Mouse (Mus musculus): ENCODE data around the gene Rnd1.
A peak's percentile ranks its signal among the peaks of the same experiment; 100 is the strongest.

The Rnd1 gene

GRCm38 (mm10) chr15:98677977-98678376, 716 bp upstream of the Rnd1 start:
- no peak for DNase-seq (ENCODE audit: low spot score)

- no peak for DNase-seq (ENCODE audit: low spot score)
These were observed 790 bp downstream of the Rnd1 start for GRCm38 (mm10) chr15:98676471-98676870.

- DNase-seq (ENCODE audit: low spot score): no peak
These were observed 1.5 kb downstream of the Rnd1 start for GRCm38 (mm10) chr15:98675634-98676250.

GRCm38 (mm10) chr15:98674994-98675545, 2.2 kb downstream of the Rnd1 start:
- DNase-seq (ENCODE audit: low spot score): no peak

DNA sequence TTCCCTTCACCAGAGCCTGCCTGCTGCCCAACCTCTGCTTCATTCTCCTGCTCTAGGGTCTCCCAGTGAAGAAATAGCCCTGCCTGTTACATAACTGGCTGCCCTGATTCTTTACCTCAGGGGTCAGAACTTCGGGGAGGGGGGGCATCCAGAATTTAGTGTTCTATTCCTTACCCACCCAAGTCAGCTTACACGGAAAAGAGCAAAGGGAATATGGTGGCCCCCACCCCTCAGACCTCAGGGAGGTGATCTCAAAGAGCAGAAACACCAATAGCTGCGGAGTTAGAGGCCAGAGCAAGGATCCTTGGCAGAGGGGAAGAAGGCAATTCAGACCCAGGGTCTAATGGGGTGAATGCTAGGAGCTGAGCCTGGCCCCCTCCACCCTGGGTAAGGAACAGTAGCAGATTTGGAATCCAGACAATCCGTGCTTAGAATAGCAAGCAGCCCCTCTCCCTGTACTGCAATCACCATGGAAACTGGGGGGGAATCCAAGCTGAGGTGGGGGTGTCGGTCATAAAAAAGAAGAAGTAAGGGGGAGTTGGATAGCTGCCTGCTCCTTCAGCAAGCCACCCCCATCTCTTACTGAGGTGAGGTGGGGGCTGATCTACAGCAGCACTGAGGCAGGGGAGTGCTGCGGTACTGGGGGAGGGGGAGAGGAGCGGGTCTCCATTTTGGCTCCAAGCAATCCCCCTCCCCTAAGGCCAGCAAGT, 2.8 kb downstream of the Rnd1 start:
- DNase-seq (ENCODE audit: low spot score): peak; percentile 26

GRCm38 (mm10) chr15:98673732-98674131, 3.5 kb downstream of the Rnd1 start:
- DNase-seq (ENCODE audit: low spot score): no peak

GRCm38 (mm10) chr15:98672592-98672991, 4.7 kb downstream of the Rnd1 start:
- no peak for DNase-seq (ENCODE audit: low spot score)

- no peak for DNase-seq (ENCODE audit: low spot score)
These were observed 13.0 kb downstream of the Rnd1 start for GRCm38 (mm10) chr15:98664042-98664907.

- peak; percentile 99 for DNase-seq (ENCODE audit: low spot score)
These were observed 14.4 kb downstream of the Rnd1 start, which contains the start of gene Ddx23 for GRCm38 (mm10) chr15:98662567-98663545. Gene Ddx23, minus strand, starts transcription at chr15:98662894.

GRCm38 (mm10) chr15:98662198-98662566, 15.1 kb downstream of the Rnd1 start:
- DNase-seq (ENCODE audit: low spot score): no peak

GRCm38 (mm10) chr15:98656982-98657751, 20.1 kb downstream of the Rnd1 start:
- DNase-seq (ENCODE audit: low spot score): peak; percentile 30

DNA sequence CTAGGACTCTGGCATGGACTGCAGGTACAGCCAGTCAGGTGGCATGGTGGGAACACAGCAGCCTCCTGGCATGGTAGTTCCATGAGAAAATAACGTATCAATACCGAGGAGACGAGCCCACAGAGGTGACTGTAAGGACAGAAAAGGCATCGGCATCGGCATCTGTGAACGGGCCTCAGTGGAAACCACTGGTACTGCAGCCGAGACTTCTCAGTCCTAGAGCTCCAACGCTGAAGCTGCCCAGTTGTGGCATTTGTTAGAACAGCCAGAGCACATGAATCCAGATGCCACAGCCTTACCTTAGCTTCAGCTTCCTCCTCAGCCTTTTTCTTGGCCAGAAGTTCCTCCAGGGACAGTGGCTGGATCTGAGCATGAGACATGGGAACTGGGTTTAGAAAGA, 25.1 kb downstream of the Rnd1 start:
- no peak for DNase-seq (ENCODE audit: low spot score)

DNA sequence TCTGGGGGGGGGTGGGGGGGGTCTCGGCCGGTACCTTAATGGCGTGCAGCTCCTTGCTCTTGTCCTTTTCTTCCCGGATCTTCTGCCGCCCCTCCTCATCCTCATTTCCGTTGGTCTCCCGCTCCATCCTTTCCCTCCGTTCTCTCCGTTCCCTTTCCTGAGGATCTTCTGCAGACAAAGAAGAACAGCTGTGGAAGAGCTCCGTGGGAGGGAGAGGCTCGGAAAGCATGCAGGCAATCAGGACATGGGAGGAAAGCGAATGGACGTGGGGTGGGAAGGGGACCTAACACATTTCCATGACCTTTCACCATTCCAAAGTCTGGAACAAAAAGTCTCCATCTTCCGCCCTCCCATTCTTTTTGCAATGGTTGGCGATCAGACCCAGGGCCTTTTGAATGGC, 25.8 kb downstream of the Rnd1 start:
- DNase-seq (ENCODE audit: low spot score): no peak

GRCm38 (mm10) chr15:98648071-98648470, 29.2 kb downstream of the Rnd1 start:
- no peak for DNase-seq (ENCODE audit: low spot score)

- DNase-seq (ENCODE audit: low spot score): no peak
These were observed 30.0 kb downstream of the Rnd1 start for GRCm38 (mm10) chr15:98647308-98647707.

DNA sequence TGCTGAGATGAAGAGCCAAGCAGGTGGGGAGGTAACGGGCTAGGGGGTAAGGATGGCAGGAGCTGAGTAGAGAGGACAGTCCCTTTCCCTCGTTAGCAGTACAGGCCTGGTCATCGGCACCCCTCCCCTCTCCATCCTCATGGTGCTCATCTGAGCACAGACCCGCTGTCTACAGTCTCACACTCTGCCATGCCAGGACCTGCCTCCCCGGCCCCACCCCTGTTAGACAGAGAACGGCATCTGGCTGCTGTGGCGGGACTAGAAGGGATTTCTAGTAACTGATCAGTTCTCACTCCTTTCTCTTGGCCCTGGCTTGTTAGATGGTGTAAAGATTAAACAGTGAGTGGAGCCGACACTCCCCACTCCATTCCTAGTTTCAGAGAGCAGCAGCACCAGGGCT, 30.5 kb downstream of the Rnd1 start:
- no peak for DNase-seq (ENCODE audit: low spot score)

- no peak for DNase-seq (ENCODE audit: low spot score)
These were observed 31.9 kb downstream of the Rnd1 start for GRCm38 (mm10) chr15:98645057-98646026.

- DNase-seq (ENCODE audit: low spot score): no peak
These were observed 32.9 kb downstream of the Rnd1 start for GRCm38 (mm10) chr15:98644406-98644805.

- no peak for DNase-seq (ENCODE audit: low spot score)
These were observed 37.1 kb downstream of the Rnd1 start for GRCm38 (mm10) chr15:98640157-98640556.

Data from embryo, embryonic 10 days (tissue).